Mouse (Mus musculus): ENCODE measurements around the gene Xpc. TPM values are rescaled to one million over a fixed set of nuclear protein-coding genes. Genes with fewer than 3 reads are reported as not detected.

Xpc gene
- polyA plus RNA-seq, 1 experiment from 2014 or later: 4.6 TPM

Other genes starting within 250 kb of the Xpc start
- gene Wnt7a, start 104.5 kb downstream of the Xpc start, polyA plus RNA-seq (2015; fragmentation: Nextera tagmentation; extraction: Ambion mirVana): not detected in 2 replicates
- 24.0 and 24.2 TPM in 2 replicates for gene Chchd4, start 42.3 kb downstream of the Xpc start, polyA plus RNA-seq (2015; fragmentation: Nextera tagmentation; extraction: Ambion mirVana)
- 12.2 and 14.3 TPM in 2 replicates for gene Tmem43, start 42.2 kb downstream of the Xpc start, polyA plus RNA-seq (2015; fragmentation: Nextera tagmentation; extraction: Ambion mirVana)
- gene Lsm3, start within 50 bp of the Xpc start, polyA plus RNA-seq (2015; fragmentation: Nextera tagmentation; extraction: Ambion mirVana): 173 and 175 TPM in 2 replicates
- gene Slc6a6, start 168.2 kb upstream of the Xpc start, polyA plus RNA-seq (2015; fragmentation: Nextera tagmentation; extraction: Ambion mirVana): 21.7 and 23.3 TPM in 2 replicates

Measured in liver, embryonic 13.5 days (tissue).